Mouse (Mus musculus) embryonic fibroblast, embryonic 13.5 days (primary cell): ENCODE measurements around the gene Cmya5. TPM values are rescaled to one million over a fixed set of nuclear protein-coding genes. Genes with fewer than 3 reads are reported as not detected.

Experiments used
- H3K27ac ChIP-seq: 2 replicates; pipeline ENCODE4 v1.5.1; 2012; ENCODE audit warnings: low read length, control low read depth, inconsistent platforms; ENCODE audit not compliant: insufficient read depth
- H3K4me1 ChIP-seq: 2 replicates; pipeline ENCODE4 v1.6.1; 2011; ENCODE audit warnings: low read length; ENCODE audit not compliant: control insufficient read depth, insufficient read depth
- H3K4me3 ChIP-seq: 2 replicates; pipeline ENCODE4 v1.5.1; 2011; ENCODE audit warnings: mild to moderate bottlenecking, control low read depth, low read length; ENCODE audit not compliant: insufficient read depth
- CTCF ChIP-seq: IDR thresholded peaks from 2 replicates; pipeline ENCODE4 v1.5.1; 2011; ENCODE audit warnings: mild to moderate bottlenecking, control low read depth, low read length, moderate library complexity, borderline replicate concordance; ENCODE audit not compliant: insufficient read depth
- POLR2A ChIP-seq: IDR thresholded peaks from 2 replicates; pipeline ENCODE4 v1.6.1; 2011; ENCODE audit warnings: low read depth, mild to moderate bottlenecking, control low read depth, low read length, moderate library complexity
- polyA plus RNA-seq: library from polyadenylated mRNA; stranded (reverse); fragments of >200 nt; gene quantifications from 2 replicates; pipeline ENCODE4 v1.2.4, GENCODE M21; 2011; ENCODE audit warnings: low read depth; ENCODE audit not compliant: missing spikeins, insufficient read length

Cmya5 gene
- polyA plus RNA-seq, 1 experiment, result 1.4 TPM

GRCm38 (mm10) chr13:93036218-93036617 lies 108.3 kb downstream of the Cmya5 start:
- Histone ChIP-seq H3K4me3 (no peak overlapping the region), H3K27ac (no peak overlapping the region), H3K4me1 (no peaks in the 10 kb centered on the region)
- no peak for TF ChIP-seq CTCF
- no peak for TF ChIP-seq POLR2A

GRCm38 (mm10) chr13:93029337-93029736 lies 115.2 kb downstream of the Cmya5 start:
- no peak overlapping the region for H3K4me3 ChIP-seq
- TF ChIP-seq POLR2A (no peak), CTCF (no peak)
- H3K4me1 ChIP-seq, result no peaks in the 10 kb centered on the region
- no peak overlapping the region for H3K27ac ChIP-seq

DNA sequence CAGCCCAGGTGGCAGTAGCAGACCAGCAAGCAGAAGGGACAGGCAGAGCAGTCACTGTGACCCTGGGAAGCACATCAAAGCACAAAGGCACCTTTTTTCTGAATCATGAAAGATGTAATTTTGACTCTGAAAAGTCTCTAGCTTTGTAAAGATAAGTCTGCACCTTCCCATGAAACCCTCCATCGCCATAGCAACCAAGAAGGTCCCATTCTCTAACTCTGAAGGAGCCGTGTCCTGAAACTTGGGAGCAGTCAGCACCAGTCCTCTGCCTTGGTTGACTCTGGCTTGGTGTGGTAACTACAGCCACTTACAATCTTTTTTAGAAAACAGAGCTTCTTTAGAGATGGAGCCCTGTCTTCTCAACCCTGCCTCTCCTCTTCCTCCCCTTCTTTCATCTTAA lies 119.7 kb downstream of the Cmya5 start:
- no peaks in the 10 kb centered on the region for H3K4me1 ChIP-seq
- TF ChIP-seq CTCF (no peak), POLR2A (no peak)
- H3K27ac ChIP-seq, result no peak overlapping the region
- no peak overlapping the region for H3K4me3 ChIP-seq

- Histone ChIP-seq H3K4me3 (no peak overlapping the region), H3K27ac (no peak overlapping the region), H3K4me1 (no peaks in the 10 kb centered on the region)
- TF ChIP-seq POLR2A (no peak), CTCF (no peak)
Measured at GRCm38 (mm10) chr13:93022158-93022557, 122.4 kb downstream of the Cmya5 start.

GRCm38 (mm10) chr13:93012952-93013351 lies 131.6 kb downstream of the Cmya5 start:
- Histone ChIP-seq H3K27ac (no peak overlapping the region), H3K4me3 (no peak overlapping the region), H3K4me1 (no peaks in the 10 kb centered on the region)
- TF ChIP-seq CTCF (no peak), POLR2A (no peak)

GRCm38 (mm10) chr13:93011315-93011714 lies 133.2 kb downstream of the Cmya5 start:
- TF ChIP-seq CTCF (no peak), POLR2A (no peak)

DNA sequence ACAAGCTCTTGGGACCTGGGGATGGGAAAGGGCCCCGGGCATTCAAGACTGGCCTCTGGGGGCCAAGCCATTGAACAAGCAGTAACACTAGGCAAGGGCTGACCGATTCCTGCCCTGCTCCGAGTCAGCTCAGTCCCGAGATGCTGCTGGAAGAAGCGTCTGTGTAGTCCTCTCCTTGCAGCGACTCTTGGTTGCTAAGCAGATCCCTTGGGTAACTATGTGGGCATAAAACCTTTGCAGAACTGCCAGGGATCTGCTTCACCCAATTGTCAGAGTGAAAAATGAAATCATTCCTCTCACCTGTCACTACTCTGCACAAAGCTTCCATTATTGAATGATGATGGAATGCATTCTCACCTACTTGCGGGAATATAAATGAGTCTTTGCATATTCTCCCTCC lies 134.0 kb downstream of the Cmya5 start:
- Histone ChIP-seq H3K4me1 (no peaks in the 10 kb centered on the region), H3K27ac (no peak overlapping the region), H3K4me3 (no peak overlapping the region)
- TF ChIP-seq CTCF (no peak), POLR2A (no peak)

More at GRCm38 (mm10) chr13:93011315-93011714, 133.2 kb downstream of the Cmya5 start:
- no peaks in the 10 kb centered on the region for H3K4me1 ChIP-seq
- H3K4me3 ChIP-seq, result no peak overlapping the region
- no peak overlapping the region for H3K27ac ChIP-seq

DNA sequence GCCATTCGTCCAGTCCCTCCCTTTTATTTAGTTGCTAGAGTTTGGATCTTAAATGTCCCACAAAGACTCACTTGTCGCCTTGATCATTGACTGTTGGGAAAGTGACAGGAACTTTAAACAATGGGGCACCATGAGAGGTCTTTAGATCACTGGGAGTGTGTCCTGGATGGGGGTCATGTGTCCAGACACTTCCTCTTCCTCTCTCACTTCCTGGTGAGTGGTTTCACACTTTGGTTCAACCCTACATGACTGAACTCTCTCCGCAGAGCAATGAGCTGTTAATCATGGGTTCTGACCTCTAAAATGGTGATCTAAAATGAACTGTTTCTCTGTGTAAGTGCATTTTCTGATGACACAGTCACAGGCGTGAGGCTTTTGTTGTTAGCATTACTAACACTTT lies 137.4 kb downstream of the Cmya5 start:
- no peak for TF ChIP-seq CTCF
- no peak overlapping the region for H3K4me3 ChIP-seq
- H3K27ac ChIP-seq, result no peak overlapping the region
- no peaks in the 10 kb centered on the region for H3K4me1 ChIP-seq

DNA sequence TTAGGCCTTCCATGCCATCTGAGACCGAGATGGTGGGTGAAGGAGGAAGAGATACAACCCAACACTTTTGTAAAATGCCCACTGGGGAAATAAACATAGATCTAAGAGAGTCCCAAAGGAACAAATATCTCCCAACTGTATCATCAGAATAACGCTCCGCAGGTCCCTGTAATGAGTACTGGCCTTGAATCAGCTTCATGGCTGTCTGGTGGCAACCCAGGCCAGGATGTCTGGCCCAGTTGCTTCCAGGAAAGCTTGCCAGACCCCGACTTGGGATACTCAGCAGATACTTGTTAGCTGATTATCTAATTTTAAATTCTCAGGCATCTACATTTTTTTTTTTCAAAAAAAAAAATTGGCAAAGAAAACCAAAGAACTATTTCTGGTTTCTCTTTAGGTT lies 138.2 kb downstream of the Cmya5 start:
- no peak for TF ChIP-seq POLR2A
- no peak for TF ChIP-seq CTCF
- H3K4me3 ChIP-seq, result no peak overlapping the region
- H3K27ac ChIP-seq, result no peak overlapping the region
- no peaks in the 10 kb centered on the region for H3K4me1 ChIP-seq

GRCm38 (mm10) chr13:93004003-93004402 lies 140.5 kb downstream of the Cmya5 start:
- Histone ChIP-seq H3K27ac (no peak overlapping the region), H3K4me1 (no peaks in the 10 kb centered on the region), H3K4me3 (no peak overlapping the region)
- TF ChIP-seq CTCF (no peak), POLR2A (no peak)

DNA sequence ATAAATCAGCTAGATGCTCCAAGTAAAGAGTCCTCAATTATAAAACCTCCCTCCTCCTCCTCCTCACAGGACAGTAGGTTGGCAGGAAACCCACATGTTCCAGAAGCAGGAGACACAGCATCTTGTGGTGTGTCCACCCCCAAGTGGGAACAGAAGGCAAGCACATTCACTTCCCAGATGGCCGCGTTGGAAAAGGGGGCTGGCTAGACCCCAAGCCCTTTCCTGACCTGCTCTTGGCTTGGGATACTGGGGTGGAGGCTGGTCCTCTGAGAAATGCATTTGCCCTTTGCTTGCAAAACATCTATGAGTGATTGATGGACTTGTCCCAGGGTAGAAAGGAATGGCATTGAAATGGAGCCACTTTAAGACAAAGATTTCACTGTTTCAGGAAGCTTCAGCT lies 142.1 kb downstream of the Cmya5 start:
- H3K4me1 ChIP-seq, result no peaks in the 10 kb centered on the region
- TF ChIP-seq POLR2A, result no peak
- TF ChIP-seq CTCF, result no peak

More for the DNA sequence above, 142.1 kb downstream of the Cmya5 start:
- Histone ChIP-seq H3K27ac (no peak overlapping the region), H3K4me3 (no peak overlapping the region)
